Mouse (Mus musculus): Measurements from ENCODE around the gene Glp2r.

DNA sequence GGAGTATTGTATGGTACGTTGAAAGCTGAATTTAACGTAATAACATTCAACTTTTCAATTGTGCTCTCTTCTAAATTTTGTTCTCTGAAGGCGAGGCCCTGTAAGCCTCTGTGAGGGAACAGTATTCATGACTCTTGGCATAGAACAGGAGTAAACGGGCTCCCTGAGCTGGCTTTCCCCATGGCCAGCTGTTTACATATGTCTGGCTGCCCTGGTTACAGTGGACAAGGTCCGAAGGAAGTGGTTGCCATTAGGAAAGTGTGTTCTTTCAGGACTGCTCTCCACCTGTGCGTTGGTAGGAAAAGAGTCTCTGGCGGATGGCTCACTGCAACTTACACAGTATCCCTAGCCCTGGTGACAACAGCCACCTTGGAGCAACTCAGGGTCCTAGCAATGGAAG, 143.8 kb downstream of the Glp2r start:
- no peak for TF ChIP-seq CTCF (IDR thresholded peaks at IDR 0.05; ENCODE audit: borderline replicate concordance, insufficient read depth, low read length)
- TF ChIP-seq POLR2A (IDR thresholded peaks at IDR 0.05; ENCODE audit: low read depth, low read length), result no peak
